ENCODE assay signal across 8 mouse cellular contexts in the genomic region with DNA sequence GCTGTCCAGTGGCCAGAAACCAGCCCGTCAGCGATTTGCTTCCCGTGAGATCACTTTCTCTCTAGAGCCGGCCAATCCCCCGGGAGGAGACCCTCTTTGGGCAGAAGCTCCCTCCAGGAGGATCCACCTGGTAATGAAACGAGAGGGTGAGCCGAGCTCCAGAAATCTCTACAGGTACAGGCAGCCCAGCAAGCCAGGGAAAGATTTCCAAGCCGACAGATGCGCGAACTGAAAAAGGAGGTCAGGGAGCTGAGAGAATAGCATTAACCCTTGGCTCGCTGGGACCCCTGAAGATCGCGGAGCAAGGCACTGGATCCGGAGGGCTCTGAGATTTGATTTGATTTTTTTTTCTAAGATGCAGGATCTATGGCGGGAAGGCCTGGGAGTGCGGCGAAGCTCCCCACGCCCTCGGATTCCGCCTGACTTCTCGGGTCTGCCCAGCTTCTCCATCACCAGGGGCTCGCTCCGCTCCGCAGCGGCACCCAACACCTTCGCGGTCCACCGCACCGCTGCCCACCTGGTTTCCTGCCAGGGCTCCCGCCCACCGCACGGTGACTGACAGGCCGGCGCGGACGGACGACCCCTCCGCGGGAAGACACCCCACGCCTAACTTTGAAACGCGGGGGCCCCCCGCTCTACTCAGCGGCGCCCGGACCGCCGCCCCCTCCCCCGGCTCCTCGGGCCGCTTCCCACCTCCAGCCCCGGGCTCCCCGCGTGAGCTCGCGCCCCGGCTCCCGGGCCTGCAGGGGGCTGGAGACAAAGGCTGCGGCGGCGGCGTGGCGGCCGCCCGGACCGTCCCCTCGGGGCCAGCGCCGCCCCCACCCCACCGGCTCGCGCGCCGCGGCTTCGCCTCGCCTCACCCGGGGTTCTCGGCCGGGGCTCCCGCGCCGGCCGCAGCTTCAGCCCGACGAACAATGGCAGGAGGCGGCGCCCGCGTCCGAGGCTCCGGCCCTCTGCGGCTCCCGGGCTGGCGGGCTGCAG. TPM values are rescaled to one million over a fixed set of nuclear protein-coding genes. Genes with fewer than 3 reads are reported as not detected.
DNase-seq lines count a peak whose midpoint lies in the region; ATAC-seq and TF ChIP-seq lines count a peak whose summit lies in the region.

No protein-coding gene starts in this region.

- H3K27ac ChIP-seq in layer of hippocampus, adult 2 months, result peak overlapping the region; percentile 55; the same call in 1 of the 2 replicates
- peak overlapping the region; percentile 89 for H3K27ac ChIP-seq in forebrain, embryonic 16.5 days (ENCODE audit: low read length)
- peak overlapping the region; percentile 97 for H3K27ac ChIP-seq in hindbrain, embryonic 16.5 days (ENCODE audit: low read depth, low read length)
- peak overlapping the region; percentile 94 for H3K27ac ChIP-seq in limb, embryonic 14.5 days (replicated peaks; ENCODE audit: low read depth, low read length)

- peak overlapping the region; percentile 89 for H3K4me2 ChIP-seq in forebrain, embryonic 16.5 days (ENCODE audit: low read length)
- peak overlapping the region; percentile 66 for H3K4me2 ChIP-seq in hindbrain, embryonic 16.5 days (ENCODE audit: low read length)
- H3K4me2 ChIP-seq in limb, embryonic 14.5 days (replicated peaks; ENCODE audit: low read depth, low read length, severe bottlenecking), result peak overlapping the region; percentile 82
- H3K4me2 ChIP-seq in myocyte (ENCODE audit: low read depth), result peak overlapping the region; percentile 79

- peak overlapping the region; percentile 69 for H3ac ChIP-seq in myocyte (ENCODE audit: control insufficient read depth, insufficient read length)

- no peaks in the 10 kb centered on the region for H3K9me3 ChIP-seq in forebrain, embryonic 16.5 days (ENCODE audit: control insufficient read depth, low read length)
- no peaks in the 10 kb centered on the region for H3K9me3 ChIP-seq in hindbrain, embryonic 16.5 days (ENCODE audit: control insufficient read depth, low read length)
- no peaks in the 10 kb centered on the region for H3K9me3 ChIP-seq in limb, embryonic 14.5 days (ENCODE audit: control insufficient read depth, low read length)

- H3K36me3 ChIP-seq in forebrain, embryonic 16.5 days (ENCODE audit: control insufficient read depth, insufficient read depth), result no peaks in the 10 kb centered on the region
- no peaks in the 10 kb centered on the region for H3K36me3 ChIP-seq in hindbrain, embryonic 16.5 days (ENCODE audit: control insufficient read depth, insufficient read depth, low read length)
- no peaks in the 10 kb centered on the region for H3K36me3 ChIP-seq in limb, embryonic 14.5 days (ENCODE audit: control insufficient read depth, insufficient read depth, low read length)
- H3K36me3 ChIP-seq in myocyte (ENCODE audit: control insufficient read depth, insufficient read depth), result no peaks in the 10 kb centered on the region

- no peak for TF ChIP-seq POLR2A in limb, embryonic 14.5 days (IDR thresholded peaks at IDR 0.05; ENCODE audit: borderline replicate concordance, extremely low read depth, insufficient read depth, insufficient read length)
- no peak for TF ChIP-seq POLR2A in myocyte (IDR thresholded peaks at IDR 0.05; ENCODE audit: insufficient read length, low read depth)

- no peak for TF ChIP-seq CTCF in layer of hippocampus, adult 2 months (conservative IDR thresholded peaks at IDR 0.05)

- no peaks in the 10 kb centered on the region for H3K79me2 ChIP-seq in myocyte (ENCODE audit: control insufficient read depth, insufficient read depth)

- under 1% methylated on average over 75 of the region's 95 CpGs for WGBS in forebrain, embryonic 16.5 days
- WGBS in hindbrain, embryonic 16.5 days, result under 1% methylated on average over 82 of the region's 95 CpGs
- WGBS in limb, embryonic 14.5 days, result under 1% methylated on average over 52 of the region's 95 CpGs

- H3K4me1 ChIP-seq in forebrain, embryonic 16.5 days (replicated peaks; ENCODE audit: control insufficient read depth, insufficient read depth, low read length), result peaks cover 24% of the 10 kb centered on the region
- H3K4me1 ChIP-seq in hindbrain, embryonic 16.5 days (ENCODE audit: control insufficient read depth, insufficient read depth, low read depth, low read length), result peaks cover 19% of the 10 kb centered on the region
- peaks cover 8% of the 10 kb centered on the region for H3K4me1 ChIP-seq in limb, embryonic 14.5 days (ENCODE audit: control insufficient read depth, insufficient read depth, low read length)

- peak overlapping the region; percentile 71 for H3K4me3 ChIP-seq in layer of hippocampus, adult 2 months
- H3K4me3 ChIP-seq in forebrain, embryonic 16.5 days (replicated peaks; ENCODE audit: low read length), result peak overlapping the region; percentile 96
- H3K4me3 ChIP-seq in hindbrain, embryonic 16.5 days (ENCODE audit: low read length), result peak overlapping the region; percentile 97
- peak overlapping the region; percentile 93 for H3K4me3 ChIP-seq in limb, embryonic 14.5 days (replicated peaks; ENCODE audit: low read length)
- H3K4me3 ChIP-seq in myocyte, result peak overlapping the region; percentile 29

- H3K9ac ChIP-seq in forebrain, embryonic 16.5 days (replicated peaks; ENCODE audit: low read depth, low read length), result peak overlapping the region; percentile 93
- H3K9ac ChIP-seq in hindbrain, embryonic 16.5 days (ENCODE audit: low read depth, low read length), result peak overlapping the region; percentile 97
- peak overlapping the region; percentile 96 for H3K9ac ChIP-seq in limb, embryonic 14.5 days (ENCODE audit: low read depth, low read length, severe bottlenecking)

- H3K27me3 ChIP-seq in forebrain, embryonic 16.5 days (replicated peaks; ENCODE audit: control insufficient read depth, insufficient read depth, low read length), result 0 out of 2 replicates have a peak, but pooled peaks cover 8% of the 10 kb centered on the region
- H3K27me3 ChIP-seq in hindbrain, embryonic 16.5 days (replicated peaks; ENCODE audit: control insufficient read depth, insufficient read depth, low read length), result no peaks in the 10 kb centered on the region
- H3K27me3 ChIP-seq in limb, embryonic 14.5 days (ENCODE audit: control insufficient read depth, insufficient read depth, low read length), result no peaks in the 10 kb centered on the region
- no peaks in the 10 kb centered on the region for H3K27me3 ChIP-seq in myocyte (ENCODE audit: control insufficient read depth, insufficient read depth, insufficient read length)

- ATAC-seq in forebrain, embryonic 16.5 days, result peak; percentile 53
- ATAC-seq in hindbrain, embryonic 16.5 days, result peak; percentile 3; the same call in 1 of the 2 replicates
- ATAC-seq in limb, embryonic 14.5 days (ENCODE audit: low FRiP score, low read depth), result peak; percentile 56; the same call in 1 of the 2 replicates

- peak in 1 of 2 experiments; percentile 12 for DNase-seq in layer of hippocampus, adult 2 months (ENCODE audit: low spot score in 2 of 2)
- no peak for DNase-seq in layer of hippocampus, adult 9-10 months (ENCODE audit: low spot score)
- DNase-seq in cerebellum, adult 11 months, result peak; percentile 78
- DNase-seq in limb, embryonic 14.5 days (ENCODE audit: low spot score), result peak; percentile 61
- DNase-seq in testis, postnatal 14 days (ENCODE audit: low spot score), result peak; percentile 79

TF ChIP-seq in myocyte, 11 proteins besides CTCF, POLR2A, EP300 and RAD21:
- no peak for TF ChIP-seq POLR2AphosphoS2 (IDR thresholded peaks at IDR 0.05; ENCODE audit: insufficient read length, low read depth)
- TF ChIP-seq SRF (IDR thresholded peaks at IDR 0.05; ENCODE audit: control insufficient read depth, insufficient read length, low read depth), result no peak
- no peak for TF ChIP-seq REST (IDR thresholded peaks at IDR 0.05; ENCODE audit: insufficient read depth, insufficient read length)
- no peak for TF ChIP-seq USF1 (IDR thresholded peaks at IDR 0.05; ENCODE audit: low read depth)
- TF ChIP-seq TCF3 (IDR thresholded peaks at IDR 0.05; ENCODE audit: insufficient read length, low read depth), result no peak
- no peak for TF ChIP-seq MAX (IDR thresholded peaks at IDR 0.05; ENCODE audit: low read depth)
- no peak for TF ChIP-seq MYOG (IDR thresholded peaks at IDR 0.05; ENCODE audit: control insufficient read depth in 1 of 3, insufficient read depth in 1 of 3, insufficient read length in 2 of 3, low read depth in 2 of 3)
- no peak for TF ChIP-seq TCF12 (IDR thresholded peaks at IDR 0.05; ENCODE audit: insufficient read depth, poor library complexity, severe bottlenecking)
- no peak for TF ChIP-seq E2F4 (IDR thresholded peaks at IDR 0.05; ENCODE audit: insufficient read depth)
- TF ChIP-seq CEBPB (IDR thresholded peaks at IDR 0.05; ENCODE audit: insufficient read depth, poor library complexity, severe bottlenecking), result no peak
- no peak for TF ChIP-seq MYOD1 (IDR thresholded peaks at IDR 0.05; ENCODE audit: control insufficient read depth in 1 of 3, insufficient read length in 2 of 3, low read depth in 2 of 3)

RNA-seq across cellular contexts. Expression of gene Gm10300, which starts 26.2 kb away (rescaled TPM):
- not detected for total RNA-seq in layer of hippocampus, adult 2 months (2021)
- not detected in 2 replicates for polyA plus RNA-seq in forebrain, embryonic 16.5 days (2015; fragmentation: Nextera tagmentation; extraction: Ambion mirVana)
- polyA plus RNA-seq in hindbrain, embryonic 16.5 days (2015; fragmentation: Nextera tagmentation; extraction: Ambion mirVana), result 0.09 TPM in 1 of 2 replicates, not detected in the other
- polyA plus RNA-seq in limb, embryonic 14.5 days (2012; rRNA removed), result 0.08 and 0.12 TPM in 2 replicates
- polyA plus RNA-seq in limb, embryonic 14.5 days (2014; fragmentation: Nextera tagmentation; extraction: Ambion mirVana), result 0.08 TPM in 1 of 2 replicates, not detected in the other
- 0.02 TPM for polyA plus RNA-seq in myocyte (2012; fragmentation: generic; extraction: Trizol)

RNA-seq across cellular contexts. Expression of gene Epb41, which starts 26.8 kb away (rescaled TPM):
- 10 to 100 TPM; 21.5 to 23.2 TPM for total RNA-seq in layer of hippocampus, adult 2 months (2021)
- polyA plus RNA-seq in forebrain, embryonic 16.5 days (2015; fragmentation: Nextera tagmentation; extraction: Ambion mirVana), result 74.1 and 91.8 TPM in 2 replicates
- polyA plus RNA-seq in hindbrain, embryonic 16.5 days (2015; fragmentation: Nextera tagmentation; extraction: Ambion mirVana), result 43.1 and 60.9 TPM in 2 replicates
- polyA plus RNA-seq in limb, embryonic 14.5 days (2012; rRNA removed), result 60.6 and 61.3 TPM in 2 replicates
- 76.0 and 76.4 TPM in 2 replicates for polyA plus RNA-seq in limb, embryonic 14.5 days (2014; fragmentation: Nextera tagmentation; extraction: Ambion mirVana)
- 4.8 TPM for polyA plus RNA-seq in myocyte (2012; fragmentation: generic; extraction: Trizol)

Comparison
In these comparisons a context has a peak if more than half of its experiments do, and no peak if none do; other contexts are left out.
1. H3K4me3 ChIP-seq: peak in every context shown above with its lines; median percentile 97 in hindbrain, embryonic 16.5 days; 96 in forebrain, embryonic 16.5 days; 93 in limb, embryonic 14.5 days; 71 in layer of hippocampus, adult 2 months; 29 in myocyte.
2. ATAC-seq: peak in every context shown above with its lines; median percentile 56 in limb, embryonic 14.5 days; 53 in forebrain, embryonic 16.5 days; 3 in hindbrain, embryonic 16.5 days.